Comparison of ENCODE assay signal across 23 mouse cellular contexts in genomic region chr17:71059213-71059612, GRCm38 (mm10).
"Had no signal": no experiment of that assay in that cellular context is flagged by ENCODE, and none has a peak within 500 bp of the region (broad histone marks: within the 10 kb centered on the region; RNA-seq: fewer than 3 reads in every experiment).

No protein-coding gene starts in this region.

- H3K9me3 ChIP-seq: kidney, embryonic 15.5 days; limb, embryonic 10.5 days; limb, embryonic 13.5 days; liver, embryonic 12.5 days; liver, embryonic 15.5 days; lung, embryonic 15.5 days; neural tube, embryonic 12.5 days; neural tube, embryonic 15.5 days had no signal

- DNase-seq: kidney, postnatal 10 days; kidney, postnatal 36 days; liver; lung, adult 18-20 months; lung, postnatal 14 days; lung, postnatal 4 days; midbrain, embryonic 14.5 days; right cerebral cortex, adult 18-20 months; right cerebral cortex, postnatal 14 days; right cerebral cortex, postnatal 4 days; thymus, adult 2 months; thymus, postnatal 14 days; thymus, postnatal 4 days had no signal

- H3K27me3 ChIP-seq: kidney, embryonic 15.5 days; limb, embryonic 13.5 days; liver, embryonic 15.5 days; lung, embryonic 15.5 days; neural tube, embryonic 12.5 days; neural tube, embryonic 15.5 days had no signal

- H3K4me1 ChIP-seq: lung, embryonic 15.5 days; neural tube, embryonic 12.5 days had no signal

- ATAC-seq: liver, embryonic 12.5 days had no signal

- H3K9ac ChIP-seq: kidney, embryonic 15.5 days; limb, embryonic 13.5 days; liver, embryonic 12.5 days; liver, embryonic 15.5 days; lung, embryonic 15.5 days; neural tube, embryonic 12.5 days; neural tube, embryonic 15.5 days had no signal

- H3K4me2 ChIP-seq: kidney, embryonic 15.5 days; limb, embryonic 13.5 days; liver, embryonic 12.5 days; liver, embryonic 15.5 days; lung, embryonic 15.5 days; midbrain, embryonic 11.5 days; neural tube, embryonic 12.5 days; neural tube, embryonic 15.5 days had no signal

- H3K4me3 ChIP-seq: kidney, embryonic 15.5 days; limb, embryonic 10.5 days; limb, embryonic 13.5 days; liver, embryonic 12.5 days; liver, embryonic 15.5 days; lung, embryonic 15.5 days; neural tube, embryonic 12.5 days; neural tube, embryonic 15.5 days had no signal

- H3K27ac ChIP-seq: kidney, embryonic 15.5 days; limb, embryonic 10.5 days; limb, embryonic 13.5 days; liver, embryonic 12.5 days; liver, embryonic 15.5 days; lung, embryonic 15.5 days; neural tube, embryonic 12.5 days; neural tube, embryonic 15.5 days; stomach, postnatal 0 days had no signal

- H3K36me3 ChIP-seq: kidney, embryonic 15.5 days; limb, embryonic 10.5 days; limb, embryonic 13.5 days; liver, embryonic 12.5 days; liver, embryonic 15.5 days; lung, embryonic 15.5 days; neural tube, embryonic 12.5 days; neural tube, embryonic 15.5 days had no signal
